Mouse (Mus musculus): ENCODE measurements around the gene Lyrm2. TPM values are rescaled to one million over a fixed set of nuclear protein-coding genes. Genes with fewer than 3 reads are reported as not detected.

Gene Lyrm2
- total and polyA plus RNA-seq, 2 experiments = 5.9 to 46.9 TPM

DNA sequence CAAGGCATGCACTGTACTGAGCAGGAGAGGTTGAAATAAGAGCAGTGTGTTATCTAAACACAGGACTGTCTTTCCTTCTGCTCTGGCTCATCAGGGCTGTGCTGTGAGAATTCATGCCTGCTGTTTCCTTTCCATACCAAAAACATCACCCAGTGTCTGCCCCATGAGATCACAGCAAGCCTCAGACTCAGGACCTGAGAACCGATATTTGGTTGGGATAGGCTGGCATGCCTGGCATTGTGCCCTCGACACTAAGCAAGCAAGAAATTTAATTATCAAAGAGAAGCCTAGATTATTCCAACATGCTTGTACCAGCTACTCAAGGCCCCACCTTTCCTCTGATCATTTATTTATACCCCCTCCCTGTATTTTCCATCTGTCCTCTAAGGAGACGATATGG, 34.5 kb downstream of the Lyrm2 start:
- Histone ChIP-seq H3K4me3 (ENCODE audit: insufficient read depth, low read depth, low read length) (no peak overlapping the region), H3K79me2 (ENCODE audit: control insufficient read depth, insufficient read depth, low read length) (no peaks in the 10 kb centered on the region), H3K4me1 (ENCODE audit: control insufficient read depth, insufficient read depth, low read length) (no peaks in the 10 kb centered on the region), H3K36me3 (ENCODE audit: control insufficient read depth, insufficient read depth, low read length) (no peaks in the 10 kb centered on the region), H3K27me3 (ENCODE audit: control insufficient read depth, insufficient read depth, low read length) (no peaks in the 10 kb centered on the region), H3K9ac (ENCODE audit: low read depth, low read length) (no peak overlapping the region), H3K27ac (replicated peaks; ENCODE audit: insufficient read depth, low read depth, low read length) (no peak overlapping the region)
- no peak for DNase-seq (ENCODE audit: extremely low read depth, low read depth, low spot score)
- WGBS = 85% methylated on average over 3 of the region's 3 CpGs
- TF ChIP-seq CTCF (IDR thresholded peaks at IDR 0.05; ENCODE audit: low read depth, low read length) (no peak), POLR2A (IDR thresholded peaks at IDR 0.05; ENCODE audit: extremely low read depth, insufficient read depth, low read length) (no peak)

DNA sequence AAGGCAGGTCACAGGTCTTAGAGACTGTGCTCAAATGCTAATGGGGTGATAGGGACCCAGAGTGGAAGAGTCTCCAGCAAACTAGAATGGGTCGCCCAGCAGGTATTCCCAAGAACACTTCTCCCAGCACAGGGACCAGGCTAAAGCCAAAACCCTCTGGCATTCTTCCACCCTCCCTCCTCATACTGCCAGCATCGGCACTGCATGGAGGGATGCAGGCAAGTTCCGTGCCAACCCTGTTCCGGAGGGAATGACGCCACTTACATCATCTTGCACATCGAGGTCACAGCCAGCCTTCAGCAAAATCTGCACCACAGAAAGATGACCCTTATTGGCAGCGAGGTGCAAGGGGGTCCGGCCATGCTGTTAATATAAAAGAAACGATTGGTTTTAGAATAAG, 36.0 kb downstream of the Lyrm2 start:
- Histone ChIP-seq H3K4me3 (ENCODE audit: insufficient read depth, low read depth, low read length) (no peak overlapping the region), H3K36me3 (ENCODE audit: control insufficient read depth, insufficient read depth, low read length) (no peaks in the 10 kb centered on the region), H3K4me1 (ENCODE audit: control insufficient read depth, insufficient read depth, low read length) (no peaks in the 10 kb centered on the region), H3K79me2 (ENCODE audit: control insufficient read depth, insufficient read depth, low read length) (no peaks in the 10 kb centered on the region), H3K27ac (replicated peaks; ENCODE audit: insufficient read depth, low read depth, low read length) (no peak overlapping the region), H3K9ac (ENCODE audit: low read depth, low read length) (no peak overlapping the region), H3K27me3 (ENCODE audit: control insufficient read depth, insufficient read depth, low read length) (no peaks in the 10 kb centered on the region)
- 90% methylated on average over 9 of the region's 9 CpGs for WGBS
- TF ChIP-seq POLR2A (IDR thresholded peaks at IDR 0.05; ENCODE audit: extremely low read depth, insufficient read depth, low read length) (no peak), CTCF (IDR thresholded peaks at IDR 0.05; ENCODE audit: low read depth, low read length) (no peak)
- no peak for DNase-seq (ENCODE audit: extremely low read depth, low read depth, low spot score)

GRCm38 (mm10) chr4:32838401-32838800, 38.3 kb downstream of the Lyrm2 start:
- no peaks in the 10 kb centered on the region for H3K4me1 ChIP-seq (ENCODE audit: control insufficient read depth, insufficient read depth, low read length)
- TF ChIP-seq CTCF (IDR thresholded peaks at IDR 0.05; ENCODE audit: low read depth, low read length) (no peak), POLR2A (IDR thresholded peaks at IDR 0.05; ENCODE audit: extremely low read depth, insufficient read depth, low read length) (no peak)
- H3K4me3 ChIP-seq (ENCODE audit: insufficient read depth, low read depth, low read length) = no peak overlapping the region
- WGBS = 85% methylated on average over 3 of the region's 3 CpGs
- no peaks in the 10 kb centered on the region for H3K36me3 ChIP-seq (ENCODE audit: control insufficient read depth, insufficient read depth, low read length)
- H3K9ac ChIP-seq (ENCODE audit: low read depth, low read length) = no peak overlapping the region
- H3K27ac ChIP-seq (replicated peaks; ENCODE audit: insufficient read depth, low read depth, low read length) = no peak overlapping the region
- DNase-seq (ENCODE audit: extremely low read depth, low read depth, low spot score) = no peak
- no peaks in the 10 kb centered on the region for H3K79me2 ChIP-seq (ENCODE audit: control insufficient read depth, insufficient read depth, low read length)
- no peaks in the 10 kb centered on the region for H3K27me3 ChIP-seq (ENCODE audit: control insufficient read depth, insufficient read depth, low read length)

Other genes starting within 250 kb of the Lyrm2 start
- gene Gja10, start 197.5 kb upstream of the Lyrm2 start, total RNA-seq (2014; rRNA removed) = 0.18 TPM in 1 of 2 replicates, not detected in the other
- gene Gja10, start 197.5 kb upstream of the Lyrm2 start, polyA plus RNA-seq (2012; rRNA removed) = 0.07 and 0.16 TPM in 2 replicates
- 2.8 and 4.7 TPM in 2 replicates for gene Casp8ap2, start 184.8 kb upstream of the Lyrm2 start, total RNA-seq (2014; rRNA removed)
- gene Casp8ap2, start 184.8 kb upstream of the Lyrm2 start, polyA plus RNA-seq (2012; rRNA removed) = 0.58 and 0.97 TPM in 2 replicates
- 5.9 and 7.8 TPM in 2 replicates for gene Mdn1, start 143.1 kb upstream of the Lyrm2 start, total RNA-seq (2014; rRNA removed)
- 1.9 and 2.9 TPM in 2 replicates for gene Mdn1, start 143.1 kb upstream of the Lyrm2 start, polyA plus RNA-seq (2012; rRNA removed)
- 0.20 and 0.28 TPM in 2 replicates for gene Ankrd6, start 150.6 kb downstream of the Lyrm2 start, total RNA-seq (2014; rRNA removed)
- 0.07 TPM in 1 of 2 replicates, not detected in the other for gene Ankrd6, start 150.6 kb downstream of the Lyrm2 start, polyA plus RNA-seq (2012; rRNA removed)
- 1.5 and 1.6 TPM in 2 replicates for gene Rragd, start 182.8 kb downstream of the Lyrm2 start, total RNA-seq (2014; rRNA removed)
- 0.26 and 0.59 TPM in 2 replicates for gene Rragd, start 182.8 kb downstream of the Lyrm2 start, polyA plus RNA-seq (2012; rRNA removed)
- 21.3 and 21.7 TPM in 2 replicates for gene Ube2j1, start 231.2 kb downstream of the Lyrm2 start, total RNA-seq (2014; rRNA removed)
- gene Ube2j1, start 231.2 kb downstream of the Lyrm2 start, polyA plus RNA-seq (2012; rRNA removed) = 11.1 and 13.1 TPM in 2 replicates